ENCODE assay signal across 11 mouse cellular contexts in genomic region chr12:86379672-86380213, GRCm38 (mm10). TPM values are rescaled to one million over a fixed set of nuclear protein-coding genes. Genes with fewer than 3 reads are reported as not detected.
DNase-seq lines count a peak whose midpoint lies in the region; ATAC-seq and TF ChIP-seq lines count a peak whose summit lies in the region.
"Had no signal": no experiment of that assay in that cellular context is flagged by ENCODE, and none has a peak within 500 bp of the region (broad histone marks: within the 10 kb centered on the region; RNA-seq: fewer than 3 reads in every experiment).

No protein-coding gene starts in this region.

- H3K4me2 ChIP-seq in heart, embryonic 11.5 days = no peak overlapping the region
- peak overlapping the region; percentile 40 for H3K4me2 ChIP-seq in forebrain, embryonic 11.5 days (ENCODE audit: low read depth, low read length, severe bottlenecking)
- peak overlapping the region; percentile 42 for H3K4me2 ChIP-seq in hindbrain, postnatal 0 days (ENCODE audit: low read depth, low read length)
- H3K4me2 ChIP-seq in neural tube, embryonic 13.5 days = peak overlapping the region; percentile 31
- H3K4me2 ChIP-seq: liver, embryonic 12.5 days had no signal

- no peaks in the 10 kb centered on the region for H3K4me1 ChIP-seq in heart, embryonic 11.5 days (ENCODE audit: control insufficient read depth, insufficient read depth, low read length)
- no peaks in the 10 kb centered on the region; the same call in 1 of the 2 replicates for H3K4me1 ChIP-seq in heart, adult 2 months (ENCODE audit: control insufficient read depth, insufficient read depth, low read length)
- H3K4me1 ChIP-seq in forebrain, embryonic 11.5 days (replicated peaks; ENCODE audit: control insufficient read depth, insufficient read depth, low read length) = peaks cover 16% of the 10 kb centered on the region
- peaks cover 12% of the 10 kb centered on the region for H3K4me1 ChIP-seq in hindbrain, postnatal 0 days (ENCODE audit: insufficient read depth, low read length)
- H3K4me1 ChIP-seq in neural tube, embryonic 13.5 days (replicated peaks) = peaks cover 41% of the 10 kb centered on the region
- H3K4me1 ChIP-seq: liver, embryonic 12.5 days had no signal

- no peak for TF ChIP-seq CTCF in heart, adult 2 months (IDR thresholded peaks at IDR 0.05)
- TF ChIP-seq CTCF in hindbrain, postnatal 0 days (IDR thresholded peaks at IDR 0.05; ENCODE audit: low read depth) = 0 out of 2 replicates have a peak, but pooled peaks have one; percentile 6

- TF ChIP-seq EP300 in heart, adult 2 months (IDR thresholded peaks at IDR 0.05; ENCODE audit: insufficient read depth, low read depth, low read length) = no peak

- no peak for ATAC-seq in heart, embryonic 11.5 days (replicated peaks; ENCODE audit: insufficient number of reproducible peaks, low FRiP score, low TSS enrichment)
- peak; percentile 80 for ATAC-seq in forebrain, embryonic 11.5 days (replicated peaks; ENCODE audit: low FRiP score)
- peak; percentile 78 for ATAC-seq in hindbrain, postnatal 0 days
- ATAC-seq in neural tube, embryonic 13.5 days (ENCODE audit: low read depth) = peak; percentile 81
- ATAC-seq: liver, embryonic 12.5 days had no signal

- 0 out of 2 replicates have a peak, but pooled peaks cover 4% of the 10 kb centered on the region for H3K27me3 ChIP-seq in heart, embryonic 11.5 days (ENCODE audit: control insufficient read depth, insufficient read depth, low read length)
- H3K27me3 ChIP-seq in heart, adult 2 months (ENCODE audit: control insufficient read depth, insufficient read depth, low read length) = no peaks in the 10 kb centered on the region
- H3K27me3 ChIP-seq in forebrain, embryonic 11.5 days (ENCODE audit: control insufficient read depth, insufficient read depth, low read length) = no peaks in the 10 kb centered on the region; the same call in 1 of the 2 replicates
- no peaks in the 10 kb centered on the region for H3K27me3 ChIP-seq in hindbrain, postnatal 0 days (ENCODE audit: insufficient read depth, low read length)
- peaks cover 47% of the 10 kb centered on the region for H3K27me3 ChIP-seq in neural tube, embryonic 13.5 days

- no peak for DNase-seq in heart, adult 2 months
- peak; percentile 80 for DNase-seq in forebrain, embryonic 11.5 days (ENCODE audit: low spot score)
- peak; percentile 77 for DNase-seq in hindbrain, postnatal 0 days (ENCODE audit: low spot score)
- no peak for DNase-seq in thymus, postnatal 14 days
- DNase-seq in frontal cortex, adult 2 months (ENCODE audit: extremely low spot score in 1 of 2, low spot score in 1 of 2) = no peak
- no peak for DNase-seq in right cerebral cortex, adult 18-20 months
- DNase-seq: heart, postnatal 4 days had no signal

- whole genome bisulfite sequencing in heart, embryonic 11.5 days (ENCODE audit: insufficient replicate concordance) = 34% methylated on average over 15 of the region's 15 CpGs
- 53% methylated on average over 15 of the region's 15 CpGs for WGBS in heart, adult 2 months
- 5% methylated on average over 15 of the region's 15 CpGs for WGBS in forebrain, embryonic 11.5 days
- WGBS in hindbrain, postnatal 0 days = 11% methylated on average over 15 of the region's 15 CpGs
- 2% methylated on average over 15 of the region's 15 CpGs for WGBS in neural tube, embryonic 13.5 days

- H3K79me2 ChIP-seq in heart, adult 2 months (replicated peaks; ENCODE audit: control insufficient read depth, insufficient read depth, low read length) = no peaks in the 10 kb centered on the region

- H3K36me3 ChIP-seq in heart, embryonic 11.5 days (ENCODE audit: control insufficient read depth, insufficient read depth, low read length) = no peaks in the 10 kb centered on the region
- H3K36me3 ChIP-seq in heart, adult 2 months (ENCODE audit: control insufficient read depth, insufficient read depth, low read length) = no peaks in the 10 kb centered on the region
- H3K36me3 ChIP-seq in forebrain, embryonic 11.5 days (ENCODE audit: control insufficient read depth, insufficient read depth, low read length) = no peaks in the 10 kb centered on the region
- H3K36me3 ChIP-seq in hindbrain, postnatal 0 days (ENCODE audit: insufficient read depth, low read length) = no peaks in the 10 kb centered on the region
- no peaks in the 10 kb centered on the region for H3K36me3 ChIP-seq in neural tube, embryonic 13.5 days
- H3K36me3 ChIP-seq: liver, embryonic 12.5 days had no signal

- intact Hi-C loops in heart, adult 2 months (cut with DNase I) = no loop called here

- H3K9me3 ChIP-seq in heart, embryonic 11.5 days (replicated peaks; ENCODE audit: control insufficient read depth, low read length) = no peaks in the 10 kb centered on the region
- H3K9me3 ChIP-seq in forebrain, embryonic 11.5 days (ENCODE audit: control insufficient read depth, low read length) = no peaks in the 10 kb centered on the region
- no peaks in the 10 kb centered on the region for H3K9me3 ChIP-seq in hindbrain, postnatal 0 days (ENCODE audit: low read length)
- H3K9me3 ChIP-seq in neural tube, embryonic 13.5 days = no peaks in the 10 kb centered on the region
- H3K9me3 ChIP-seq: liver, embryonic 12.5 days had no signal

- no peak overlapping the region for H3K4me3 ChIP-seq in heart, embryonic 11.5 days (ENCODE audit: low read depth, low read length)
- no peak overlapping the region for H3K4me3 ChIP-seq in heart, adult 2 months
- no peak overlapping the region for H3K4me3 ChIP-seq in forebrain, embryonic 11.5 days (ENCODE audit: low read depth, low read length)
- no peak overlapping the region for H3K4me3 ChIP-seq in hindbrain, postnatal 0 days (ENCODE audit: low read length)
- H3K4me3 ChIP-seq in neural tube, embryonic 13.5 days = 0 out of 2 replicates have a peak overlapping the region, but pooled peaks have one; percentile 3
- H3K4me3 ChIP-seq: erythroblast, embryonic 14.5 days; liver, embryonic 12.5 days had no signal

- 0 out of 2 replicates have a peak overlapping the region, but pooled peaks have one; percentile 10 for H3K9ac ChIP-seq in heart, embryonic 11.5 days (ENCODE audit: low read depth, low read length)
- H3K9ac ChIP-seq in heart, adult 2 months (ENCODE audit: low read depth, low read length) = no peak overlapping the region
- H3K9ac ChIP-seq in forebrain, embryonic 11.5 days (ENCODE audit: low read length) = peak overlapping the region; percentile 24; the same call in 1 of the 2 replicates
- H3K9ac ChIP-seq in hindbrain, postnatal 0 days (replicated peaks; ENCODE audit: low read length) = 0 out of 2 replicates have a peak overlapping the region, but pooled peaks have one; percentile 0
- H3K9ac ChIP-seq in neural tube, embryonic 13.5 days = peak overlapping the region; percentile 32; the same call in 1 of the 2 replicates
- H3K9ac ChIP-seq: liver, embryonic 12.5 days had no signal

- no peak for TF ChIP-seq POLR2A in heart, adult 2 months (IDR thresholded peaks at IDR 0.05; ENCODE audit: insufficient read depth, low read depth, low read length)

- no peak overlapping the region for H3K27ac ChIP-seq in heart, embryonic 11.5 days (ENCODE audit: low read depth, low read length)
- H3K27ac ChIP-seq in heart, adult 2 months = no peak overlapping the region
- no peak overlapping the region for H3K27ac ChIP-seq in forebrain, embryonic 11.5 days (ENCODE audit: low read depth, low read length)
- H3K27ac ChIP-seq in hindbrain, postnatal 0 days = peak overlapping the region; percentile 20; the same call in 1 of the 2 replicates
- peak overlapping the region; percentile 71 for H3K27ac ChIP-seq in neural tube, embryonic 13.5 days (replicated peaks)
- H3K27ac ChIP-seq: liver, embryonic 12.5 days had no signal

RNA-seq across cellular contexts. Expression of gene Esrrb, which starts 18.8 kb away (rescaled TPM):
- polyA plus RNA-seq in heart, embryonic 11.5 days (2014; fragmentation: Nextera tagmentation; extraction: Ambion mirVana) = 1.6 TPM in 2 replicates
- 10 to 100 TPM; 21.9 to 33.8 TPM for total RNA-seq in heart, adult 2 months (2021)
- polyA plus RNA-seq in heart, adult 2 months (2012; rRNA removed) = 14.3 and 20.5 TPM in 2 replicates
- 0.13 TPM in 1 of 2 replicates, not detected in the other for polyA plus RNA-seq in forebrain, embryonic 11.5 days (2014; fragmentation: Nextera tagmentation; extraction: Ambion mirVana)
- 9.8 and 11.0 TPM in 2 replicates for total RNA-seq in hindbrain, postnatal 0 days (2014; rRNA removed)
- polyA plus RNA-seq in hindbrain, postnatal 0 days (2015; fragmentation: Nextera tagmentation; extraction: Ambion mirVana) = 3.1 TPM in 2 replicates
- 2.7 and 3.0 TPM in 2 replicates for polyA plus RNA-seq in neural tube, embryonic 13.5 days (2015; fragmentation: Nextera tagmentation; extraction: Ambion mirVana)
- polyA plus RNA-seq in frontal cortex, adult 2 months (2012; rRNA removed) = 0.90 and 0.92 TPM in 2 replicates
- polyA plus RNA-seq: erythroblast, embryonic 14.5 days had no signal

Comparison
In these comparisons a context has a peak if more than half of its experiments do, and no peak if none do; other contexts are left out.
1. H3K27ac ChIP-seq: peak in hindbrain, postnatal 0 days (single experiment) and neural tube, embryonic 13.5 days (single experiment); none in heart, embryonic 11.5 days (single experiment), heart, adult 2 months (single experiment) and forebrain, embryonic 11.5 days (single experiment).
2. DNase-seq: peak in forebrain, embryonic 11.5 days (single experiment) and hindbrain, postnatal 0 days (single experiment); none in heart, adult 2 months (0 of 2), thymus, postnatal 14 days (single experiment), frontal cortex, adult 2 months (0 of 2) and right cerebral cortex, adult 18-20 months (single experiment).